Mouse (Mus musculus): Measurements from ENCODE around the gene Taf15. TPM values are rescaled to one million over a fixed set of nuclear protein-coding genes. Genes with fewer than 3 reads are reported as not detected.
A peak's percentile ranks its signal among the peaks of the same experiment; 100 is the strongest.

Taf15 gene
- polyA plus RNA-seq, 1 experiment: 60.1 TPM

- DNase-seq: no peak
- H3K27ac ChIP-seq (ENCODE audit: insufficient read depth, low read length): no peak within 1 kb of the TSS
- TF ChIP-seq CTCF (IDR thresholded peaks at IDR 0.05; ENCODE audit: borderline replicate concordance, insufficient read depth, low read depth, low read length) (no peak), POLR2A (IDR thresholded peaks at IDR 0.05; ENCODE audit: borderline replicate concordance, insufficient read depth, low read length) (no peak)
- WGBS: 87% methylated on average over 5 of the region's 5 CpGs
- H3K4me3 ChIP-seq (replicated peaks; ENCODE audit: insufficient read depth, low read depth, low read length): no peak within 1 kb of the TSS
- peaks cover 6% of the 10 kb centered on the region for H3K4me1 ChIP-seq (ENCODE audit: control insufficient read depth, insufficient read depth, low read length)
- H3K27me3 ChIP-seq (ENCODE audit: control insufficient read depth, insufficient read depth, low read length): no peaks in the 10 kb centered on the region
These were observed 57.5 kb downstream of the Taf15 start, which contains the start of gene Ccl5 for GRCm38 (mm10) chr11:83530360-83530759. TSS of gene Ccl5 (minus strand) at chr11:83530518.

GRCm38 (mm10) chr11:83533192-83533591 is 60.3 kb downstream of the Taf15 start:
- Histone ChIP-seq H3K27ac (ENCODE audit: insufficient read depth, low read length) (no peak overlapping the region), H3K4me1 (ENCODE audit: control insufficient read depth, insufficient read depth, low read length) (peaks cover 6% of the 10 kb centered on the region), H3K27me3 (ENCODE audit: control insufficient read depth, insufficient read depth, low read length) (no peaks in the 10 kb centered on the region), H3K4me3 (replicated peaks; ENCODE audit: insufficient read depth, low read depth, low read length) (no peak overlapping the region)
- 100% methylated on average over 1 of the region's 1 CpGs for WGBS
- no peak for TF ChIP-seq POLR2A (IDR thresholded peaks at IDR 0.05; ENCODE audit: borderline replicate concordance, insufficient read depth, low read length)
- TF ChIP-seq CTCF (IDR thresholded peaks at IDR 0.05; ENCODE audit: borderline replicate concordance, insufficient read depth, low read depth, low read length): no peak
- DNase-seq: no peak

GRCm38 (mm10) chr11:83534143-83534542 is 61.3 kb downstream of the Taf15 start:
- H3K27me3 ChIP-seq (ENCODE audit: control insufficient read depth, insufficient read depth, low read length): no peaks in the 10 kb centered on the region
- no peak for DNase-seq
- peaks cover 6% of the 10 kb centered on the region for H3K4me1 ChIP-seq (ENCODE audit: control insufficient read depth, insufficient read depth, low read length)
- 74% methylated on average over 8 of the region's 8 CpGs for WGBS
- no peak overlapping the region for H3K4me3 ChIP-seq (replicated peaks; ENCODE audit: insufficient read depth, low read depth, low read length)
- no peak for TF ChIP-seq POLR2A (IDR thresholded peaks at IDR 0.05; ENCODE audit: borderline replicate concordance, insufficient read depth, low read length)
- TF ChIP-seq CTCF (IDR thresholded peaks at IDR 0.05; ENCODE audit: borderline replicate concordance, insufficient read depth, low read depth, low read length): no peak
- H3K27ac ChIP-seq (ENCODE audit: insufficient read depth, low read length): no peak overlapping the region

GRCm38 (mm10) chr11:83534609-83535423 is 61.9 kb downstream of the Taf15 start:
- no peak for TF ChIP-seq CTCF (IDR thresholded peaks at IDR 0.05; ENCODE audit: borderline replicate concordance, insufficient read depth, low read depth, low read length)
- no peak for TF ChIP-seq POLR2A (IDR thresholded peaks at IDR 0.05; ENCODE audit: borderline replicate concordance, insufficient read depth, low read length)
- peak; percentile 45 for DNase-seq
- Histone ChIP-seq H3K4me3 (replicated peaks; ENCODE audit: insufficient read depth, low read depth, low read length) (peak overlapping the region; percentile 3), H3K4me1 (ENCODE audit: control insufficient read depth, insufficient read depth, low read length) (peaks cover 6% of the 10 kb centered on the region), H3K27me3 (ENCODE audit: control insufficient read depth, insufficient read depth, low read length) (no peaks in the 10 kb centered on the region), H3K27ac (ENCODE audit: insufficient read depth, low read length) (no peak overlapping the region)
- WGBS: 30% methylated on average over 13 of the region's 13 CpGs

- WGBS: 90% methylated on average over 3 of the region's 3 CpGs
- Histone ChIP-seq H3K27me3 (ENCODE audit: control insufficient read depth, insufficient read depth, low read length) (no peaks in the 10 kb centered on the region), H3K4me3 (replicated peaks; ENCODE audit: insufficient read depth, low read depth, low read length) (no peak overlapping the region), H3K4me1 (ENCODE audit: control insufficient read depth, insufficient read depth, low read length) (peaks cover 6% of the 10 kb centered on the region), H3K27ac (ENCODE audit: insufficient read depth, low read length) (no peak overlapping the region)
- no peak for DNase-seq
- TF ChIP-seq CTCF (IDR thresholded peaks at IDR 0.05; ENCODE audit: borderline replicate concordance, insufficient read depth, low read depth, low read length) (no peak), POLR2A (IDR thresholded peaks at IDR 0.05; ENCODE audit: borderline replicate concordance, insufficient read depth, low read length) (no peak)
These were observed 63.9 kb downstream of the Taf15 start for GRCm38 (mm10) chr11:83536831-83537230.

- peaks cover 6% of the 10 kb centered on the region for H3K4me1 ChIP-seq (ENCODE audit: control insufficient read depth, insufficient read depth, low read length)
- TF ChIP-seq POLR2A (IDR thresholded peaks at IDR 0.05; ENCODE audit: borderline replicate concordance, insufficient read depth, low read length) (no peak), CTCF (IDR thresholded peaks at IDR 0.05; ENCODE audit: borderline replicate concordance, insufficient read depth, low read depth, low read length) (no peak)
- no peak overlapping the region for H3K27ac ChIP-seq (ENCODE audit: insufficient read depth, low read length)
- DNase-seq: no peak
- WGBS: 86% methylated on average over 3 of the region's 3 CpGs
- H3K4me3 ChIP-seq (replicated peaks; ENCODE audit: insufficient read depth, low read depth, low read length): no peak overlapping the region
- H3K27me3 ChIP-seq (ENCODE audit: control insufficient read depth, insufficient read depth, low read length): no peaks in the 10 kb centered on the region
These were observed 65.9 kb downstream of the Taf15 start for GRCm38 (mm10) chr11:83538705-83539314.

- no peak for TF ChIP-seq POLR2A (IDR thresholded peaks at IDR 0.05; ENCODE audit: borderline replicate concordance, insufficient read depth, low read length)
- no peak for TF ChIP-seq CTCF (IDR thresholded peaks at IDR 0.05; ENCODE audit: borderline replicate concordance, insufficient read depth, low read depth, low read length)
- Histone ChIP-seq H3K4me1 (ENCODE audit: control insufficient read depth, insufficient read depth, low read length) (no peaks in the 10 kb centered on the region), H3K4me3 (replicated peaks; ENCODE audit: insufficient read depth, low read depth, low read length) (no peak overlapping the region), H3K27me3 (ENCODE audit: control insufficient read depth, insufficient read depth, low read length) (no peaks in the 10 kb centered on the region), H3K27ac (ENCODE audit: insufficient read depth, low read length) (no peak overlapping the region)
- no peak for DNase-seq
- 55% methylated on average over 2 of the region's 2 CpGs for WGBS
These were observed 68.0 kb downstream of the Taf15 start for GRCm38 (mm10) chr11:83540931-83541330.

- WGBS: 79% methylated on average over 3 of the region's 3 CpGs
- no peaks in the 10 kb centered on the region for H3K4me1 ChIP-seq (ENCODE audit: control insufficient read depth, insufficient read depth, low read length)
- H3K27ac ChIP-seq (ENCODE audit: insufficient read depth, low read length): no peak overlapping the region
- no peaks in the 10 kb centered on the region for H3K27me3 ChIP-seq (ENCODE audit: control insufficient read depth, insufficient read depth, low read length)
- no peak for DNase-seq
- TF ChIP-seq POLR2A (IDR thresholded peaks at IDR 0.05; ENCODE audit: borderline replicate concordance, insufficient read depth, low read length): no peak
- H3K4me3 ChIP-seq (replicated peaks; ENCODE audit: insufficient read depth, low read depth, low read length): no peak overlapping the region
These were observed 68.5 kb downstream of the Taf15 start for GRCm38 (mm10) chr11:83541415-83541814.
